Mouse (Mus musculus): Measurements from ENCODE around the gene B430306N03Rik. TPM values are rescaled to one million over a fixed set of nuclear protein-coding genes. Genes with fewer than 3 reads are reported as not detected.
A peak's percentile ranks its signal among the peaks of the same experiment; 100 is the strongest.
"Not testable (repeated sequence)": the region's sequence is repeated elsewhere in the genome, so short reads cannot be mapped to it uniquely, and the experiment has no call there.

The B430306N03Rik gene
- 3.9 and 4.3 TPM in 2 replicates for polyA plus RNA-seq (2015; fragmentation: Nextera tagmentation; extraction: Ambion mirVana)

DNA sequence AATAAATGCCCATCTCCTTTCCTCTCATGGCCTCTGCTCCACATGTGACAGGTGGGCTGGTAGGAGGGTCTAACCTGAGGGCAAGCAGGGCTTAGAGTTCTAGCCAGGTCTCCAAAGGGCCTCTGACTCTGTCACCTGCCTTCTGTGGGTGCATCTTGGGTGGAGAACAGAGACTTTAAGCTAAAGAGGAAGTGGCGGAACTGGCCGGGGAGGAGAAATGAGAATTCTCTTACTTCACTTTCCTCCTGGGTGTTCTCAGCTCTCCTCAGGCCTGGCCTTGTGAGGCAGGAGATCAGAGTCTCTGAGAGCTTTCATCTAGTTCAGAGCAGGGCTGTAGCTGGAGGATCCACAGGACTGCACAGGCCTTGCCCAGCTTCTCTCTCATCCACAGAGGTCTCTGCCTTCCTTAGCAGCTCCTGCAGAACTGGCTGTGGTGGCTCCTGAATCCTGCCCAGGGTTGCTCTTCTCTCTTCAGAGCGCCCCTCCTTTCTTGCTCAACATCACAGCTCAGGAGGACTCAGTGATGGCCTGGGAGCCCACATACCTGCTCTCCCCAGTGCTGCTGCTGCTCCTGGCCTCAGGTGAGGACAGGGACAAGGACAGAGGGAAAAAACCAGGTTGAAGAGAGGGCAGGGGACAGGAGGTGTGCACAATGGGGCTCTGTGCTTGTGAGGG lies at the start of gene B430306N03Rik:
Gene B430306N03Rik, plus strand, starts transcription at position 237 of the 675 bp plus-strand sequence.
- H3K9ac ChIP-seq; H3K9me3 ChIP-seq (replicated peaks); ATAC-seq (ENCODE audit: insufficient read depth); H3K27me3 ChIP-seq; H3K36me3 ChIP-seq (replicated peaks): not testable (repeated sequence)
- WGBS (ENCODE audit: insufficient replicate concordance) = 39% methylated on average over 3 of the region's 3 CpGs
- 0 out of 2 replicates have a peak within 1 kb of the TSS, but pooled peaks have one; percentile 17 for H3K4me3 ChIP-seq (replicated peaks)
- peaks cover 13% of the 10 kb centered on the region for H3K4me1 ChIP-seq (replicated peaks)
- peak within 1 kb of the TSS; percentile 3; the same call in 1 of the 2 replicates for H3K4me2 ChIP-seq
- H3K27ac ChIP-seq (replicated peaks) = peak within 1 kb of the TSS; percentile 61; the same call in 1 of the 2 replicates

DNA sequence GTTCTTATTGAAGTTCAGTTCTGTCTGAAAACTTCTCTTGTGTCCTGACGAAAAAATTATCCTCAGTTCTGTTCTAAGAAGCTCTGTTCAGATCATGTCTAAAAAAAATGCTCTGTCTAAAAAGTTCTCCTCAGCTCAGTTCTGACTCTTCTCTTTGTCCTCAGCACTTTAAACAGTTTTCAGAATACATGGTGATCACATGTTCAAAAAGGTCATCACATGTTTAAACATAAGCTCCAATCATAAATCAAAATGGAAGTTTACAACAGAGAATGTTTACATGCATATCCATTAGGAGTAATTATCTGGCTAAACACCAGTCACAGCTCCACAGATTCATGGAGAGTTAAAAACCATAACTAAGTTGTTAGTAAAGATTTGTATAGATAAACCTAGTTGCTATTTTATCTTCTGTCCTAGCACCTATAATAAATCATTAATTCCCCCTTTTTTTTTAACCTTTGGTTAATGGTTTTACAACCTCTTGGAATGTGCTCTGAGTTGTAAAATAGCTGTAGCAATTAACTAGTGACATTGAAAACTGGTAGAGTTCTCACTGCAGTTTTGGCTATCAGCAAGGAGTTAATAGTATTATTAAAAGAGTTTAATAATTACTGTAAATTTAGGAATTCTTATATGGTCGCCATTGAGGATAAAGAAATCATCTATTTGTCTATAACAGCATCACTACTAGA lies 49.2 kb upstream of the B430306N03Rik start:
- Histone ChIP-seq H3K4me3 (replicated peaks) (no peak overlapping the region), H3K4me1 (replicated peaks) (peaks cover 66% of the 10 kb centered on the region), H3K9ac (no peak overlapping the region), H3K9me3 (replicated peaks) (no peaks in the 10 kb centered on the region), H3K27me3 (no peaks in the 10 kb centered on the region), H3K27ac (replicated peaks) (no peak overlapping the region), H3K4me2 (no peak overlapping the region), H3K36me3 (replicated peaks) (no peaks in the 10 kb centered on the region)
- no peak for ATAC-seq (ENCODE audit: insufficient read depth)
- WGBS (ENCODE audit: insufficient replicate concordance) = 41% methylated on average over 2 of the region's 2 CpGs

DNA sequence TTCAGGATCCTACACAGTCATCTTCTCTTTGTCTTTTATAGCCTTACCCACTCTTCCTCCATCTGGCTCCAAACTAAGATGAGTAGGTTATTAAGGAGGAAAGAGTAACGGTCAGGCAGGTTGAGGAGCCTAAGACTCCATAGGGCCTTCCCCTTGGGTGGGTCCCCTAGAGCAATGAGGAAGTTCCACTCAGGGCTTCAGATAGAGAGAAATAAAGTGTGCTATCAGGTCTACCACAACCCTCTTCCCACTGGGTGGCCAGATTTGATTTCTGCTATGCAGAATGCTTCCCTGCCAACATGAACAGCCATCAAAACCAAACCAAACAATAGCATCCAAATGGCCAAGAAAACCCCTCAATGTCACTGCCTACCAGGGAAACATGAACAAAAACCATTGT lies 48.4 kb upstream of the B430306N03Rik start:
- Histone ChIP-seq H3K9ac (no peak overlapping the region), H3K4me2 (no peak overlapping the region), H3K4me3 (replicated peaks) (no peak overlapping the region), H3K4me1 (replicated peaks) (peaks cover 74% of the 10 kb centered on the region), H3K36me3 (replicated peaks) (no peaks in the 10 kb centered on the region), H3K9me3 (replicated peaks) (no peaks in the 10 kb centered on the region), H3K27ac (replicated peaks) (no peak overlapping the region), H3K27me3 (no peaks in the 10 kb centered on the region)
- 32% methylated on average over 1 of the region's 1 CpGs for WGBS (ENCODE audit: insufficient replicate concordance)
- no peak for ATAC-seq (ENCODE audit: insufficient read depth)

DNA sequence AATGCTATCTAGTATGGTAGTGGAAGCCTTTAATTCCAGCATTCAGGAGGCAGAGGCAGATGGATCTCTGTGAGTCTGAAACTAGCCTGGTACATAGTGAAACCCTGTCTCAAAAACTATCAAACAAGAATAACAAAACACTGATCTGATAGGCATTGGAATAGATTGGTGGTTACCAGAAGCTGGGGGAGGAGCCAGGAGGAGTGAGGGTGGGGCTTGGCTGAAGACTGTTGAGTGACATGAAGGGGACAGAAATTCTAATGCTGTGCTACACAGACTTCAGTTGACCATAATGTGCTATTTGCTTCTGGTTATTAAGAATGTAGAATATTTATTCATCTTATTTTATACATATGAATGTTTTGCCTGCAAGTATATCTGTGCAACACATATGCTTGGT lies 47.7 kb upstream of the B430306N03Rik start:
- H3K27ac ChIP-seq (replicated peaks) = no peak overlapping the region
- no peaks in the 10 kb centered on the region for H3K9me3 ChIP-seq (replicated peaks)
- H3K4me3 ChIP-seq (replicated peaks) = no peak overlapping the region
- no peaks in the 10 kb centered on the region for H3K27me3 ChIP-seq
- no peak for ATAC-seq (ENCODE audit: insufficient read depth)
- no peak overlapping the region for H3K4me2 ChIP-seq
- H3K9ac ChIP-seq = no peak overlapping the region
- peaks cover 78% of the 10 kb centered on the region for H3K4me1 ChIP-seq (replicated peaks)
- H3K36me3 ChIP-seq (replicated peaks) = no peaks in the 10 kb centered on the region

DNA sequence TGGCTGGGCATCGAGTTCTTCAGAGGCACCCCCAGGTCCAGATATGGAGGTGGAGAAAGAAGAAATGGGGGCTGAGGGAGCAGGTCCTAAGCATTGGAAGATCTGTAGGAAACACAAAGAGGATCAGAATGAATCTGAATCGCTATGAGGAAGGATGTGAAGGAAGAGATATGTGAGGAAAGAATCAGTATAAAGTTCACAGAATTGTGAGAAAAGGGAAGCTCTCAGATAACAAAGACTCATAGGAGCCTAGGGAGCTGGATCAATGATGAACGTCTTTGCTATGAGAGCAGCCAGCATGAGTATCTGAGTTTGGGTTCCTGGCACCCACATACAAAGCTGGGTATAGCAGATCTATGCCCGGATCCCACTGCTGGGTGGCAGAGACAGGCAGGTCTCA lies 46.1 kb upstream of the B430306N03Rik start:
- no peaks in the 10 kb centered on the region for H3K36me3 ChIP-seq (replicated peaks)
- WGBS (ENCODE audit: insufficient replicate concordance) = 46% methylated on average over 4 of the region's 4 CpGs
- peak overlapping the region; percentile 94; the same call in 1 of the 2 replicates for H3K27ac ChIP-seq (replicated peaks)
- no peak overlapping the region for H3K9ac ChIP-seq
- ATAC-seq (ENCODE audit: insufficient read depth) = no peak
- H3K27me3 ChIP-seq = no peaks in the 10 kb centered on the region
- no peak overlapping the region for H3K4me3 ChIP-seq (replicated peaks)
- H3K9me3 ChIP-seq (replicated peaks) = no peaks in the 10 kb centered on the region
- H3K4me1 ChIP-seq (replicated peaks) = peaks cover 80% of the 10 kb centered on the region
- no peak overlapping the region; the same call in 1 of the 2 replicates for H3K4me2 ChIP-seq

DNA sequence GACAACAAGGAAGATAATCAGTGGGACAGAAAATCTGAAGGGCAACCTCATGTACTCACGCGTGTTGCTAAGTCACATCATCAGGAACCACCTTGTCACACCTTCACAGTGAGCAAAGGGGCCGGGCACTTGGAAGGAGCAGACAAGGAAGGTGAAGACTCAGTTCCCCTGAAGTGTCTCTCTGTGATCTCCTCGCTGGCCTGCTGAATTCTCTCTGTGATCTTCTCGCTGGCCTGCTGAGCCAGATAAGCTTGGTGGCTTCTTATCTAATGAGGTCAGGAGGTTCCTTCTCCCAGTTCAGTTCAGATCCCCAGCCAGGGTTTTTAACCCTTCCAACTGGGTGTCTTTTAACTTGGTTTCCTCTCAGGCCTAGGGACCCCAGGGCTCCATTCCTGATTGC lies 43.8 kb upstream of the B430306N03Rik start:
- ATAC-seq (ENCODE audit: insufficient read depth) = peak; percentile 96
- Histone ChIP-seq H3K36me3 (replicated peaks) (no peaks in the 10 kb centered on the region), H3K9me3 (replicated peaks) (no peaks in the 10 kb centered on the region), H3K27ac (replicated peaks) (peak overlapping the region; percentile 94), H3K9ac (peak overlapping the region; percentile 42), H3K4me1 (replicated peaks) (peaks cover 88% of the 10 kb centered on the region), H3K4me2 (peak overlapping the region; percentile 66), H3K27me3 (no peaks in the 10 kb centered on the region), H3K4me3 (replicated peaks) (peak overlapping the region; percentile 36)
- 16% methylated on average over 5 of the region's 5 CpGs for whole genome bisulfite sequencing (ENCODE audit: insufficient replicate concordance)

DNA sequence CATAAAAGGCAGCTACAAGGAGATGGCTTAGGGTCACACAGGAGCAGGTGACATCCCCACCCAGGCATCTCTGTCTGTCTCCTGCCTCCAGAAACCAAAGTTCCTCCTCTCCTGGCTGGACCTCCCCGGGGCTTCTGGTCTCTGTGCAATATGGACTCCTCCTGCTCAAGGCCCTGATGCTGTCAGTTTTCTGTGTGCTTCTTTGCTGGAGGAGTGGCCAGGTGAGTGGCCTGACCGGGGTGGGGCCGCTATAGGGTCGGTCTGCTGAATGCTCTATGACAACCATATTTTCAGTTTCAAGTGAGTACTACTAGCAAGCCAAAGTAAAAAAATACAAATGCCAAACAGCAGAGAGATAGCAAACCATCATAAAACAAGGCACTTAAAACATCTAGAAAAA lies 43.3 kb upstream of the B430306N03Rik start:
- Histone ChIP-seq H3K27ac (replicated peaks) (peak overlapping the region; percentile 94), H3K4me1 (replicated peaks) (peaks cover 83% of the 10 kb centered on the region)
- ATAC-seq (ENCODE audit: insufficient read depth) = peak; percentile 48

DNA sequence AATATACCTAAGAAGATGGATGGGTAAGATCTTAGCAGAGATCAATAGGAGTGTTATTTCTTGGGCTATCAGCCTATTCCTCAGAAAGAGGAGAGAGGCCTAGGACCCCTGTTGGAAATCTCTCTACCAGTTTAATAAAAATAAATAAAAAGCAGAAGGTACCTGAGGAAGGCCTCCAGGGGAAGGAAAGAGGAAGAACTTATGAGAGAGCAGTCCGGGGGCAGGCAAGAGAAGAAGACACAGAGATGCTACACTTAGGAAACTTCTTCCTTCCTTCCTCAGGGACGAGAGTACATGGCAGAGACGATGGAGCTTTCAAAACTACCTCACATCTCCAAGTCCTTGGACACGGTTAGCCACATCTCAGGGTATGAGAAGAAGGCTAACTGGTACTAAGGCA lies 41.8 kb upstream of the B430306N03Rik start:
- H3K9me3 ChIP-seq (replicated peaks) = no peaks in the 10 kb centered on the region
- no peak overlapping the region for H3K4me3 ChIP-seq (replicated peaks)
- H3K4me2 ChIP-seq = no peak overlapping the region
- no peaks in the 10 kb centered on the region for H3K36me3 ChIP-seq (replicated peaks)
- H3K27me3 ChIP-seq = no peaks in the 10 kb centered on the region
- H3K27ac ChIP-seq (replicated peaks) = peak overlapping the region; percentile 94
- no peak for ATAC-seq (ENCODE audit: insufficient read depth)
- peaks cover 81% of the 10 kb centered on the region for H3K4me1 ChIP-seq (replicated peaks)
- 48% methylated on average over 4 of the region's 4 CpGs for WGBS (ENCODE audit: insufficient replicate concordance)
- H3K9ac ChIP-seq = no peak overlapping the region

More for the DNA sequence above, 43.3 kb upstream of the B430306N03Rik start:
- H3K27me3 ChIP-seq = no peaks in the 10 kb centered on the region
- WGBS (ENCODE audit: insufficient replicate concordance) = 54% methylated on average over 4 of the region's 4 CpGs
- peak overlapping the region; percentile 66 for H3K4me2 ChIP-seq
- peak overlapping the region; percentile 42 for H3K9ac ChIP-seq
- H3K4me3 ChIP-seq (replicated peaks) = peak overlapping the region; percentile 36
- H3K36me3 ChIP-seq (replicated peaks) = no peaks in the 10 kb centered on the region
- H3K9me3 ChIP-seq (replicated peaks) = no peaks in the 10 kb centered on the region

DNA sequence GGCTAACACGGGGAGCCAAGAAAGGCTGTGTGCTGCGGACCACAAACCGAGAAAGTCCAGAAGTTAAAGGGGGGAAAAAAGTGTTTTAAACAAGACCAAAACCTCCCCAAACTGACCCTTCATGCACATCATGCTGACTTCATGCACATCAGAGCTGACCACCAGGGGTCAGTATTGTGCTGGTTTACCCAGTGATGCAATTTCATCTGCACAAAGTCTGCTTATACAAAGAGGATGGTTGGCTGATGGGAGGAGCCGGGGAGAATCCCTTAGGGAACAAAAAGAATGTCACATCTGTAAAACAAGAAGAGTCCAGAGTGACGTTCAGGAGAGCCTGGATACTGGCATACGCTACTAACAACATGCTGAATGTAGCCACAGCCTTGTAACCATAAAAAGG lies 41.1 kb upstream of the B430306N03Rik start:
- H3K27me3 ChIP-seq = no peaks in the 10 kb centered on the region
- H3K4me2 ChIP-seq = no peak overlapping the region
- H3K4me3 ChIP-seq (replicated peaks) = no peak overlapping the region
- no peak for ATAC-seq (ENCODE audit: insufficient read depth)
- H3K9ac ChIP-seq = no peak overlapping the region
- H3K9me3 ChIP-seq (replicated peaks) = no peaks in the 10 kb centered on the region
- WGBS (ENCODE audit: insufficient replicate concordance) = 19% methylated on average over 6 of the region's 6 CpGs
- H3K27ac ChIP-seq (replicated peaks) = peak overlapping the region; percentile 94
- H3K4me1 ChIP-seq (replicated peaks) = peaks cover 81% of the 10 kb centered on the region
- no peaks in the 10 kb centered on the region for H3K36me3 ChIP-seq (replicated peaks)

DNA sequence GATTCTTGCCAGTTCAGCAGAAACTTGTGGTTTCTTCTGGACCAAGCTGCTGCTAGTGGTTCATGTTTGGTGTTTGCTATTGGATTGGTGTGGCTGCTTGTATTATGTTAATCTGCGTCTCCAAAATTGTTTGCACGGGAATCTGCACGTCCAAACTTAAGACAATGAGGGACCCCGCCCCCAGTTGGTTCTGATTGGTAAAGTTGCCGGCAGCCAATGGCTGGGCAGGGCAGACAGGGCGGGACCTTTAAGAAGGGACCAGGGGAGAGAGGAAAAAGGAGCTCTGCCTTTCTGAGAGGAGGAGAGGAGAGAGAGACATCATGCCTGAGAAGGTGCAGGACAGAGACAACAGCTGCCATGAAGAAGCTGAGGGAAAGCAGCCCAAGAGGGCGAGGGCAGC lies 40.2 kb upstream of the B430306N03Rik start:
- Histone ChIP-seq H3K36me3 (replicated peaks) (no peaks in the 10 kb centered on the region), H3K9ac (no peak overlapping the region), H3K4me3 (replicated peaks) (no peak overlapping the region), H3K4me2 (no peak overlapping the region), H3K4me1 (replicated peaks) (peaks cover 80% of the 10 kb centered on the region), H3K9me3 (replicated peaks) (no peaks in the 10 kb centered on the region), H3K27ac (replicated peaks) (no peak overlapping the region), H3K27me3 (no peaks in the 10 kb centered on the region)
- no peak for ATAC-seq (ENCODE audit: insufficient read depth)
- WGBS (ENCODE audit: insufficient replicate concordance) = 35% methylated on average over 7 of the region's 7 CpGs

DNA sequence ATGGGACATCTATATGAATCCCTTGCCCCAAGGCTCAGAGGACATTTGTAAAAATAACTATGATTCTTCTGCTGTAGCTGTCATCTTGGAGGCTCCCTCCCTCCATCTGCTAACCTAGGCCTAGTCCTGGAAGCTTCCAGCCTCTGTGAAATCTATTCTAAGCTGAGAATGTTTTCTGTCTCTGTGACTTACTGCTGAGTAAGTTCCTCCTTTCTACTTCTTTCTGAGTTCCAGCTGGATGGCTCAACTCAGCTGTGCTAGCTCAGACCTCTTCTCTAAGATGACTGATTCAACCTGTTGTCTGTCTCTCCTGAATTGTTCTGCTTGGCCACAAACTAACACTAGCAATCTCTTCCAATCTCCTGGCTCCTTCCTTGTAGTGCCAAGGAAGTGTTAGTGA lies 37.6 kb upstream of the B430306N03Rik start:
- Histone ChIP-seq H3K27me3 (no peaks in the 10 kb centered on the region), H3K9me3 (replicated peaks) (no peaks in the 10 kb centered on the region), H3K4me2 (no peak overlapping the region), H3K4me3 (replicated peaks) (no peak overlapping the region), H3K27ac (replicated peaks) (no peak overlapping the region), H3K36me3 (replicated peaks) (no peaks in the 10 kb centered on the region), H3K4me1 (replicated peaks) (peaks cover 78% of the 10 kb centered on the region), H3K9ac (no peak overlapping the region)
- no peak for ATAC-seq (ENCODE audit: insufficient read depth)
